Mouse (Mus musculus) kidney, adult 18-20 months (tissue): ENCODE data around the gene Nlk.
"Not testable (repeated sequence)": the region's sequence is repeated elsewhere in the genome, so short reads cannot be mapped to it uniquely, and the experiment has no call there.

Experiments used
- DNase-seq: peaks from one replicate; pipeline ENCODE4 v3.0.0; 2021

The Nlk gene

DNA sequence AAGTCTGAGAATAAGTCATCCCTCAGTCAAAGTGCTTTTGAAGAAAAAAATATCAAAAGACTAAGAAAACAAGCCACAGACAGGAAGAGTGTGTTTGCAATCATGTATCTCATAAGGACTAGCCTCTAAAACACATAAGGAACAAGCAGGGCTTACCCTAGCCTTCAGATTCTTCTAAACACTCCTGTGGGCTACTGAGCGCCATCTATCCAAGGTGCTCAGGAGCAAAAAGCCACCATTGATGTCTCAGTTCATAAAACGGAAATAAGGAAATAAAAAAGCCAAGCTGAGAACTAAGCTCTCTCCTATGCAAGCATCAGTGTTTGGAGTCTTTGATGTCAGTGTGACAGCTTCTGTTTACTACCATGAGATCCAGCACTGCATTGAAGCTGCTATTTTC, 18.4 kb downstream of the Nlk start:
- no peak for DNase-seq

DNA sequence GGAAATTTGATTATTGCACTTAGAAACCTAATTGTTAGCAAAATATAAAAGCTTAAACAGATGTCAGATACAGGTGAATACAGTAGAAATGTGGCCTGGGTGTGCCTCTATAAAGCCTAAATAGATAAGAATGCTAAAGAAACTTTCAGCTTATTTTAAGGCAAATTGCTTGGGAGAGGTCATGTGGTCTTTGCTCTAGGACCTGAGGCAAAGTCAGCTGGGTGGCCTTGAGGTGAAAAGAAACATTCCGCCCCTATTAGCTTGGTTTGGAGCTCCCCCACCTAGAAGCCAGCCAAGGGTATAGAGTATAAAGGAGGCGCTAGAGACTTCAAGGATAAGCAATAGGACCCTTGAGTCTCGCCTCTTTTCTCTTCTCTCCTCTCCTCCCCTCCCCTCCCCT, 28.5 kb downstream of the Nlk start:
- no peak for DNase-seq

- no peak for DNase-seq
Measured at GRCm38 (mm10) chr11:78664853-78665252, 32.3 kb downstream of the Nlk start.

- DNase-seq: no peak
Measured at GRCm38 (mm10) chr11:78663916-78664315, 33.3 kb downstream of the Nlk start.

- no peak for DNase-seq
Measured at GRCm38 (mm10) chr11:78649143-78649542, 48.0 kb downstream of the Nlk start.

DNA sequence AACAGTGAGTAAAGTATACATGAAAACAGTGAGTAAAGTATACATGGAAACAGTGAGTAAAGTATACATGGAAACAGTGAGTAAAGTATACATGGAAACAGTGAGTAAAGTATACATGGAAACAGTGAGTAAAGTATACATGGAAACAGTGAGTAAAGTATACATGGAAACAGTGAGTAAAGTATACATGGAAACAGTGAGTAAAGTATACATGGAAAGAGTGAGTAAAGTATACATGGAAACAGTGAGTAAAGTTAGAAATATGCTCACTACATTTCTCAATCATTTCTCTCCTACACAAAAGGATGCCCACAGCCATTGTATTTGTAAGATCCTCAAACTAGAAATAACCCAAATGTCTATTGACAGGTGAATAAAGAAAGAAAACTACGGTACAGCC, 48.8 kb downstream of the Nlk start:
- not testable (repeated sequence) for DNase-seq

GRCm38 (mm10) chr11:78643746-78644145, 53.4 kb downstream of the Nlk start:
- DNase-seq: no peak

DNA sequence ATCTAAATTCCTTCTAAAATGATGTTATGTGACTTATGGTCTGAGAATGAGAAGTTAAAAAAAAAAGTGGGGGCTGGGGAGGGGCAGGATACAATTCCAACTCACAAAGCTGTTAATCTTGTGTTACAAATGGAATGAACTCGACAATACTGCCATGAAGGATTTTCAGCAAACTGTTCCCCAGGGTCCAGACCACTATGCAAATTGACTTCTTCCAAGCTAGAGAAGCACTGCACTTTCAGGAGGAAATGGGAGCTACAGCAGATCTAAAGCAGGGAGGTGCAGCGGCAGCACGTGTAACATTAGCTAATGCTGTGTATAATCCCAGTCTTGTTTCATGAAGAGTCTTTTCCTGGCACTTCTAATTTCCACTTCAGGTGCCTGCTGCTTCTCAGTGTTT, 55.0 kb downstream of the Nlk start:
- no peak for DNase-seq

- DNase-seq: no peak
Measured at GRCm38 (mm10) chr11:78641088-78641487, 56.1 kb downstream of the Nlk start.

GRCm38 (mm10) chr11:78632782-78633181, 64.4 kb downstream of the Nlk start:
- no peak for DNase-seq

- no peak for DNase-seq
Measured at GRCm38 (mm10) chr11:78628871-78629270, 68.3 kb downstream of the Nlk start.

- no peak for DNase-seq
Measured at GRCm38 (mm10) chr11:78624377-78624776, 72.8 kb downstream of the Nlk start.

GRCm38 (mm10) chr11:78621926-78622325, 75.2 kb downstream of the Nlk start:
- DNase-seq: no peak

DNA sequence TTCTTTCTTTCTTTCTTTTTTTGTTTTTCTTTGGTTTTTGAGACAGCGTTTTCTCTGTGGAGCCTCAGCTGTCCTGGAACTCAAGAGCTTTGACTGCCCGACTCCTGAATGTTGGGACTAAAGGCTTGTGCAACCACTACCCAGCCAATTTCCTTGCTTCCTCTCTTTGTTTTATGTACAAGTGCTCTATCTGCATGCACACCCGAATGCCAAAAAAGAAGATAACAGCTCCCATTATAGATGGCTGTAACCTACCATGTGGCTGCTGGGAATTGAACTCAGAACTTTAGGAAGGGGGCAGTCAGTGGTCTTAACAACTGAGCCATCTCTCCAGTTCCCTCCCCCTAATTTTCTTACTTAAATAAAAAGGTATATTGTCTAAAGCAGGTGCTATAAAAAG, 77.0 kb downstream of the Nlk start:
- no peak for DNase-seq

GRCm38 (mm10) chr11:78611273-78611672, 85.9 kb downstream of the Nlk start:
- no peak for DNase-seq

GRCm38 (mm10) chr11:78609657-78610056, 87.5 kb downstream of the Nlk start:
- DNase-seq: no peak

DNA sequence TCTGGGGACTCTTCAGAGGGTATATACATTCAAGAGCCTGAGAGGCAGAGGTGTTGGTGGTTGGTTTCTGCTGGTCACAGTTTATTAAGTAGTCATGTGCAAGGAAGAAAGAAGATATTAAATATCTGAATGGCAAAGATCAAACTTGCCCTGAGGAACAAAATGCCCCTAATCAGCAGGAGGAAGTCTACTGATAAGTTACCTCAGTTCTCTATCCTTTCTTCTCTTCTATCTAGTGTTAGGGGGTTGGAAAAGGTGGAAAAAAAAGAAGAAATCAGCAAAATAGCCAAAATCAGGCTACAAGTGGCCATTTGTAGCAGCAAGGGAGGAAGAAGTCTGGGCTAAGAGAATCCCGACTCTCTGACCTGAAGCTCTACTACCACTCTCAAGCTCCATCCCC, 92.3 kb downstream of the Nlk start:
- no peak for DNase-seq

GRCm38 (mm10) chr11:78602781-78603180, 94.4 kb downstream of the Nlk start:
- no peak for DNase-seq

GRCm38 (mm10) chr11:78600926-78601590, 96.1 kb downstream of the Nlk start:
- no peak for DNase-seq

DNA sequence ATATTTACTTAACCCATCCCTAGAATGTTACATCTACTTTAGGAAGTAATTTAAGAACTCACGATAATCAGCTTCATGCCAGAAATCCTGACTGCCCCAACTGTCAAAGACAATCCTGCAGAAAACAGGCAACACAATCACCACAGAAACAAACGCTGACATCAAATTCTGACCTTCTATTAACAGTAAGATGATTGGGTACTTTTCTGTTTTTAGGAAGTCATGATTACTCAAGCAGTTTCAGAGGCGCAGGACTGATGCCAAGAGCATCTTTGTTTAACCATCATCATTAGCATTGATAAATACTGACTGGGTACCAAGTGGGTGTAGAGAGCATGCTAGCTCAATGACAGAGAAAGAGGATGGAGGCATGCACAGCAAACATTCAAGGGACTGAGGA, 96.7 kb downstream of the Nlk start:
- no peak for DNase-seq

DNA sequence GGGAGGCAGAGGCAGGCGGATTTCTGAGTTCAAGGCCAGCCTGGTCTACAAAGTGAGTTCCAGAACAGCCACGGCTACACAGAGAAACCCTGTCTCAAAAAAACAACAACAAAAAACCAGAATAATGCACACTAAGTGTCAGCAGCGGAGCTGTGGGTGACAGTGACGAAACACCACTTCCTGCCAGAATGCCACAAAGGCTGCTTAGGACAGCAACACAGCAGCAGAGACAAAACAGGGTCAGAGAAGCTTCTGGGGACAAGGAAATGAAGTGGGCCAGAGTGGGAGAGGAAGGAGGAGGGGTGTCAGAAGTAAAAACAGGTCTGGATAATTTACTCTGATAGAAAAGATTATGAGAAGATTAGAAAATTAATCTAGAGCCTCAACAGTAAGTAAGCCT, 97.1 kb downstream of the Nlk start:
- DNase-seq: no peak

DNA sequence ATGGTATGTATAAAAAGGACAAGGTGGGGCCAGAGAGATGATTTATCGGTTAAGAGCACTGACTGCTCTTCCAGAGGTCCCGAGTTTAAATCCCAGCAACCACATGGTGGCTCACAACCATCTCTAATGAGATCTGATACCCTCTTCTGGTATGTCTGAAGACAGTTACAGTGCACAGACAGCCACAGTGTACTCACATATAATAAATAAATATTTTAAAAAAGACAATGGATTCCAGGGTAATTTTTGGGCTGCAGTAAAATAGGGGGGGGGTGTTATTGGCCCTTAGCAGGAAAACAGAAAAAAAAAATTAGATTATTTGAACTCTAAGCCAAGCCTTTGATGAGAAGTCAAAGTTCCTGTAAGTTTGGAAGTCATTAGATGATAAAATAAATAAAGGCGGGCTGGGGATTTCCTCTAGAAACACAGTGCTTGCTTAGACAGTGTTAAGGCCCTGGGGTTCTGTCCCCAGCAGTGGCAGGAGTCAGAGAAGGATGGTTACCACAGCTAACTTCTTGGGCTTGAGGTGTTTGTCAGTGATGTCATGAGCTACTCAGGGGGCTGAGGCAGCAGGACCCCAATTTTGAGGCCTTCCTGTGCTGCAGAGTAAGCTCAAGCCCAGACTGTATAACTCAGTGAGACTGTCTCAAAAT, 98.3 kb downstream of the Nlk start:
- DNase-seq: no peak

- DNase-seq: no peak
Measured at GRCm38 (mm10) chr11:78596750-78597149, 100.4 kb downstream of the Nlk start.

DNA sequence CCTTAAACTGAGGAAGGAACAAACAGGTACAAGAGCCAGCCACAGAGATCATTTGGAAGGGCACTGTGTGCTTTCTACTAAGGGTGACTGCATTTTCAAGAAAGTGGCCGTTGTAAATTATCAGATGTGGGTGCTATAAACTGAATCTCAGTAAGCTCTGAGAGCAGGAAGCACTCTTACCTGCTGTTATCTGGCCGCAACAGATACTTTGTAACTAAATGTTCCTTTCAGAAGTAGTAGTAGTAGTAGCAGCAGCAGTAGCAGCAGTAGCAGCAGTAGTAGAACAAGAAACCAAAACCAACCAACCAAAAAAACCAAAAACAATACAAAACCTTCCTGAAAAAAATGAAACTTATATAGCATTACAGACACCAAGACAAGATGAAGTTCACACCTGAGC, 101.4 kb downstream of the Nlk start:
- DNase-seq: no peak
